ENCODE assay signal across 11 mouse cellular contexts in the genomic region with DNA sequence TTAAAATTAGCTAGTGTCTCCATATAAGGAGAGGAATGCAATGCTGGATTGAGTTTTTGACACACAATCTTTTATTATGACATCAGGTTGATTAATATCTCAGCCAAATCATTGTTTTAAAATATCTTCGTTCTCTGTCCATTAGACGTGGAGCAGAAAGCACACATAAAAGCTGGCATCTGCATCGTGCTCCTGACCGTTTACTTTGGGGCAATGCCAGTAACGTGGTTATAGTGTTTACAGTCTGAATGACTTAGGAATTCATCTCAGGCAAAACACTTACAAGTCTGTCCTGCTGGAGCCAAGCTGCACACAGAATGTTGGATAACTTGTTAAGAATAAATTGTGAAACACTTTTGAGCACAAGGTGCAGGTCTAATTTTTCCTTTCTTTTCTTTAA.
DNase-seq lines count a peak whose midpoint lies in the region; ATAC-seq lines count a peak whose summit lies in the region.
"Had no signal": no experiment of that assay in that cellular context is flagged by ENCODE, and none has a peak within 500 bp of the region (broad histone marks: within the 10 kb centered on the region; RNA-seq: fewer than 3 reads in every experiment).

No protein-coding gene starts in this region.

- WGBS in midbrain, embryonic 14.5 days: 84% methylated on average over 5 of the region's 5 CpGs
- WGBS in midbrain, embryonic 13.5 days: 80% methylated on average over 5 of the region's 5 CpGs
- WGBS in forebrain, embryonic 15.5 days: 43% methylated on average over 5 of the region's 5 CpGs

- intact Hi-C loops in left cerebral cortex, postnatal 4 days (cut with DNase I): no loop called here

- H3K4me3 ChIP-seq in midbrain, embryonic 14.5 days (replicated peaks; ENCODE audit: low read depth, low read length): no peak overlapping the region
- H3K4me3 ChIP-seq in midbrain, embryonic 13.5 days (replicated peaks): no peak overlapping the region
- no peak overlapping the region for H3K4me3 ChIP-seq in forebrain, embryonic 15.5 days
- H3K4me3 ChIP-seq: heart, embryonic 13.5 days; limb, embryonic 15.5 days had no signal

- peak; percentile 23 to 33 for DNase-seq in cerebellum, postnatal 10 days
- DNase-seq in cerebellum, postnatal 36 days: no peak
- peak; percentile 17 for DNase-seq in midbrain, embryonic 14.5 days
- DNase-seq in kidney, postnatal 10 days: peak; percentile 59
- peak; percentile 93 for DNase-seq in lung, postnatal 36 days
- DNase-seq in left cerebral cortex, postnatal 4 days: no peak

- no peak overlapping the region for H3K27ac ChIP-seq in midbrain, embryonic 14.5 days (replicated peaks; ENCODE audit: low read depth, low read length)
- no peak overlapping the region for H3K27ac ChIP-seq in midbrain, embryonic 13.5 days
- no peak overlapping the region for H3K27ac ChIP-seq in forebrain, embryonic 15.5 days (replicated peaks)
- H3K27ac ChIP-seq: heart, embryonic 13.5 days; limb, embryonic 15.5 days had no signal

- no peak overlapping the region for H3K4me2 ChIP-seq in midbrain, embryonic 14.5 days (ENCODE audit: low read length)
- no peak overlapping the region for H3K4me2 ChIP-seq in midbrain, embryonic 13.5 days (replicated peaks)
- H3K4me2 ChIP-seq in forebrain, embryonic 15.5 days (replicated peaks): no peak overlapping the region
- H3K4me2 ChIP-seq: heart, embryonic 13.5 days; limb, embryonic 15.5 days; midbrain, embryonic 11.5 days had no signal

- H3K27me3 ChIP-seq in midbrain, embryonic 14.5 days (ENCODE audit: control insufficient read depth, insufficient read depth, low read length): no peaks in the 10 kb centered on the region
- no peaks in the 10 kb centered on the region for H3K27me3 ChIP-seq in midbrain, embryonic 13.5 days
- H3K27me3 ChIP-seq in forebrain, embryonic 15.5 days: no peaks in the 10 kb centered on the region
- H3K27me3 ChIP-seq: heart, embryonic 13.5 days; limb, embryonic 15.5 days had no signal

- no peak for ATAC-seq in midbrain, embryonic 14.5 days (ENCODE audit: low FRiP score, low TSS enrichment)
- no peak for ATAC-seq in midbrain, embryonic 13.5 days
- ATAC-seq in forebrain, embryonic 15.5 days (replicated peaks): no peak

- no peak overlapping the region for H3K9ac ChIP-seq in midbrain, embryonic 14.5 days (replicated peaks; ENCODE audit: low read length)
- H3K9ac ChIP-seq in midbrain, embryonic 13.5 days (replicated peaks): no peak overlapping the region
- H3K9ac ChIP-seq in forebrain, embryonic 15.5 days (replicated peaks): no peak overlapping the region
- H3K9ac ChIP-seq: heart, embryonic 13.5 days; limb, embryonic 15.5 days had no signal

- no peaks in the 10 kb centered on the region for H3K36me3 ChIP-seq in midbrain, embryonic 14.5 days (ENCODE audit: control insufficient read depth, insufficient read depth, low read length)
- H3K36me3 ChIP-seq in midbrain, embryonic 13.5 days: no peaks in the 10 kb centered on the region
- no peaks in the 10 kb centered on the region for H3K36me3 ChIP-seq in forebrain, embryonic 15.5 days
- H3K36me3 ChIP-seq: heart, embryonic 13.5 days; limb, embryonic 15.5 days had no signal

- no peaks in the 10 kb centered on the region for H3K9me3 ChIP-seq in midbrain, embryonic 14.5 days (ENCODE audit: control insufficient read depth, low read length)
- H3K9me3 ChIP-seq in midbrain, embryonic 13.5 days: no peaks in the 10 kb centered on the region
- no peaks in the 10 kb centered on the region for H3K9me3 ChIP-seq in forebrain, embryonic 15.5 days
- H3K9me3 ChIP-seq: heart, embryonic 13.5 days; limb, embryonic 15.5 days had no signal

- no peaks in the 10 kb centered on the region for H3K4me1 ChIP-seq in midbrain, embryonic 14.5 days (ENCODE audit: control insufficient read depth, insufficient read depth, low read length)
- no peaks in the 10 kb centered on the region for H3K4me1 ChIP-seq in midbrain, embryonic 13.5 days (replicated peaks)
- no peaks in the 10 kb centered on the region for H3K4me1 ChIP-seq in forebrain, embryonic 15.5 days
- H3K4me1 ChIP-seq: heart, embryonic 13.5 days; limb, embryonic 15.5 days had no signal

Comparison
In these comparisons a context has a peak if more than half of its experiments do, and no peak if none do; other contexts are left out.
1. DNase-seq: peak in cerebellum, postnatal 10 days (2 of 2), midbrain, embryonic 14.5 days (single experiment), kidney, postnatal 10 days (single experiment) and lung, postnatal 36 days (single experiment); none in cerebellum, postnatal 36 days (0 of 2) and left cerebral cortex, postnatal 4 days (single experiment).